Comparison of ENCODE assay signal across 17 mouse cellular contexts in genomic region chr13:114759886-114760285, GRCm38 (mm10).
"Had no signal": no experiment of that assay in that cellular context is flagged by ENCODE, and none has a peak within 500 bp of the region (broad histone marks: within the 10 kb centered on the region; RNA-seq: fewer than 3 reads in every experiment).

No protein-coding gene starts in this region.

- H3K4me3 ChIP-seq: lung, embryonic 15.5 days; megakaryocyte, embryonic 14.5 days; midbrain, embryonic 13.5 days; midbrain, embryonic 15.5 days; neural tube, embryonic 12.5 days; stomach, embryonic 15.5 days had no signal

- H3K27ac ChIP-seq: lung, embryonic 15.5 days; macrophage; midbrain, embryonic 13.5 days; midbrain, embryonic 15.5 days; neural tube, embryonic 12.5 days; stomach, embryonic 15.5 days; stomach, postnatal 0 days had no signal

- DNase-seq: liver, postnatal 0 days; lung, adult 2 months; lung, postnatal 14 days; lung, postnatal 36 days; right cerebral cortex, postnatal 14 days; right cerebral cortex, postnatal 4 days; thymus, adult 2 months; thymus, postnatal 25 days; thymus, postnatal 4 days had no signal
